Mouse (Mus musculus) lung, postnatal 0 days (tissue): ENCODE measurements at regions not wholly inside any gene's neighbourhood (a gene's known extent, or its start where the extent isn't known, plus 50 kb on each side); places are given as distances from the start of the nearest gene placed in this dataset.

Experiments used
- CTCF ChIP-seq: IDR thresholded peaks from 2 replicates; pipeline ENCODE4 v1.5.1; 2016; ENCODE audit warnings: antibody characterized with exemption, mild to moderate bottlenecking
- EP300 ChIP-seq: IDR thresholded peaks from 2 replicates; pipeline ENCODE4 v1.6.1; 2016; ENCODE audit warnings: antibody characterized with exemption, mild to moderate bottlenecking, control low read depth

DNA sequence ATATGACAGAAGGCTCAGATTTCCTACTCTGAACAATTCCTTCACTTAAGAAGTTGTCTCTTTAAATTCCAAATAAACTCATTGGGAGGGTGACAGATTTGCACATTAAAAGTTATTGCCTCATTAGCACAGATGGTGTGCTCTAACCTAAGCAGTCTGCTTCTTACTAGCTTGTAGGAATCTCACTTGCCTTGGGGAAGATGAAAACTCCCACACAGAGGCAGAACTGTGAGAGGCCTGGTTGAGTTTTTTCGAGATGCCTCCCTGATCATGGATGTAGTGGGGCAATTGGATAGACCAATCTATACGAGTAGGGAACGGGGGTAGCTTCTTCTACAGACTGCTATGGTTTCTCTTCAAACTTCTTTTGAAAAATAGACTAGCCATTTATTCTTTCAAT is 485.3 kb downstream of the Tdrd3 start:
- TF ChIP-seq CTCF, result no peak
- TF ChIP-seq EP300, result no peak
